Comparison of ENCODE assay signal across 22 mouse cellular contexts in the genomic region with DNA sequence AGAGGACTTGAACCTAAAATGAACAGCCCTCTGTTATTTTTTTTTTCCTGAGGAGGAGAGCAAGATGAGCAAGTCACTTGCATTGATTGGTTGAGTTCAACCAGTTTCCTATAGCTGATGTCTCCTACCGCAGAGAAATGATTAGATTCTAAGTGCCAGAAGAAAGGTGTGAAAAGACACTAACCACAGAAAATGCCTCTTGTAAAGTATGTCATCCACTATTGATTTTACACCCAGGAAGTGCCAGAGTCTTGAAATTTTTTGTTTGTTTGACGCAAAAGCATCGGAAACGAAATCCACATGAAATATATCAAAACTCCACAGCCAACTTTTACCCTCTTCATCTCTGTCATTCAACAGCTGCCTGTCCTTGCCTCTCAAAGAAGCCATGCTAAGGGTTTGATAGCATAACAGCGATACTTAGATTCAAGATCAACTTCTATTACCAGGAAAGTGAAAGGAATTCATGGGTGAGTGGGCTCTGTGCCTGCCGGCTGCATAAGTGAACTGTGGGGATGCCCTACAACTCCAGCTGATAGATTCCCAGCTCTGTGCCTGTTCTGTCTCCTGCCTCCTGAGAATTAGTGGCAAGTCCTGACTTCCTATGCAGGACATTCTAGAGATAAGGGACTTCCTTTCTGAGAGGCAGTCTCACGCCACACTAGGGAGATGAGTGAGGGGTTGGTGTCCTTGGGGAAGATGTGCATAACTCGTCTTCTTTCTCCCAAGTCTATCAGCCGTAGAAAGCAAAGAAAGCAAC.
DNase-seq lines count a peak whose midpoint lies in the region; ATAC-seq and TF ChIP-seq lines count a peak whose summit lies in the region.
"Had no signal": no experiment of that assay in that cellular context is flagged by ENCODE, and none has a peak within 500 bp of the region (broad histone marks: within the 10 kb centered on the region; RNA-seq: fewer than 3 reads in every experiment).

No protein-coding gene starts in this region.

- no peak for TF ChIP-seq CTCF in gastrocnemius, adult 2 months (IDR thresholded peaks at IDR 0.05)

- intact Hi-C loops in gastrocnemius, adult 2 months (cut with DNase I), result loop anchor here (5.0 kb wide), 1 partner anchor 48 kb away; no protein-coding TSS in a partner anchor

- H3K4me3 ChIP-seq in gastrocnemius, adult 2 months, result no peak overlapping the region
- H3K4me3 ChIP-seq in heart, embryonic 16.5 days (ENCODE audit: low read length), result no peak overlapping the region
- H3K4me3 ChIP-seq: embryonic facial prominence, embryonic 12.5 days; forebrain, embryonic 12.5 days; heart, embryonic 12.5 days; hindbrain, embryonic 13.5 days had no signal

- H3K27me3 ChIP-seq in heart, embryonic 16.5 days (ENCODE audit: control insufficient read depth, insufficient read depth, low read length), result no peaks in the 10 kb centered on the region
- H3K27me3 ChIP-seq: embryonic facial prominence, embryonic 12.5 days; heart, embryonic 12.5 days; hindbrain, embryonic 13.5 days had no signal

- H3K4me1 ChIP-seq in heart, embryonic 16.5 days (ENCODE audit: control insufficient read depth, insufficient read depth, low read length), result peaks cover 17% of the 10 kb centered on the region

- no peak overlapping the region for H3K4me2 ChIP-seq in heart, embryonic 16.5 days (ENCODE audit: low read depth, low read length)
- H3K4me2 ChIP-seq: embryonic facial prominence, embryonic 12.5 days; forebrain, embryonic 12.5 days; heart, embryonic 12.5 days; hindbrain, embryonic 13.5 days had no signal

- H3K27ac ChIP-seq in gastrocnemius, adult 2 months, result peak overlapping the region; percentile 7; the same call in 1 of the 2 replicates
- H3K27ac ChIP-seq in heart, embryonic 16.5 days (ENCODE audit: low read length), result 0 out of 2 replicates have a peak overlapping the region, but pooled peaks have one; percentile 7
- H3K27ac ChIP-seq: embryonic facial prominence, embryonic 12.5 days; forebrain, embryonic 12.5 days; hindbrain, embryonic 13.5 days; hindbrain, postnatal 0 days had no signal

- ATAC-seq in heart, embryonic 16.5 days (replicated peaks; ENCODE audit: extremely low read depth, insufficient read depth, low FRiP score), result no peak
- ATAC-seq in activated CD4-positive, CD25-positive, alpha-beta regulatory T cell, adult 4 months, result peak; percentile 84
- ATAC-seq: forebrain, embryonic 16.5 days; hindbrain, postnatal 0 days; intestine, embryonic 16.5 days had no signal

- H3K9me3 ChIP-seq in heart, embryonic 16.5 days (replicated peaks; ENCODE audit: control insufficient read depth, low read length), result no peaks in the 10 kb centered on the region
- H3K9me3 ChIP-seq: embryonic facial prominence, embryonic 12.5 days; forebrain, embryonic 12.5 days; heart, embryonic 12.5 days; hindbrain, embryonic 13.5 days had no signal

- 58% methylated on average over 9 of the region's 9 CpGs for WGBS in heart, embryonic 16.5 days

- H3K36me3 ChIP-seq in heart, embryonic 16.5 days (ENCODE audit: control insufficient read depth, insufficient read depth), result no peaks in the 10 kb centered on the region
- H3K36me3 ChIP-seq: embryonic facial prominence, embryonic 12.5 days; forebrain, embryonic 12.5 days; heart, embryonic 12.5 days; hindbrain, embryonic 13.5 days had no signal

- DNase-seq in gastrocnemius, adult 2 months, result no peak
- no peak for DNase-seq in gastrocnemius, adult 18-20 months (ENCODE audit: low spot score)
- DNase-seq in heart, adult 9 months (ENCODE audit: low spot score in 2 of 2), result no peak
- DNase-seq in CD4-positive helper T cell, adult 2 months (ENCODE audit: low read depth, low spot score), result peak; percentile 84
- DNase-seq in layer of hippocampus, postnatal 10 days (ENCODE audit: low spot score in 2 of 2), result no peak
- no peak for DNase-seq in frontal cortex, postnatal 14 days (ENCODE audit: low spot score in 2 of 2)
- DNase-seq: adrenal gland, postnatal 14 days; B cell, adult 2 months; cerebellum, adult 11-12 months; cerebellum, adult 9-10 months; cerebellum, postnatal 25 days; gastrocnemius, postnatal 36 days; kidney, adult 2 months had no signal

- no peak overlapping the region for H3K9ac ChIP-seq in heart, embryonic 16.5 days (ENCODE audit: low read length)
- H3K9ac ChIP-seq: embryonic facial prominence, embryonic 12.5 days; forebrain, embryonic 12.5 days; heart, embryonic 12.5 days; hindbrain, embryonic 13.5 days had no signal
